Mouse (Mus musculus) limb, embryonic 12.5 days (tissue): ENCODE measurements around the gene Tpst1. TPM values are rescaled to one million over a fixed set of nuclear protein-coding genes. Genes with fewer than 3 reads are reported as not detected.
"Not testable (repeated sequence)": the region's sequence is repeated elsewhere in the genome, so short reads cannot be mapped to it uniquely, and the experiment has no call there.

Experiments
- ATAC-seq: fragments of 200-750 bp; cut with Nextera tagmentation; 2 replicates; pipeline ENCODE4 v1.8.0; 2017; ENCODE audit warnings: low read depth, moderate TSS enrichment; ENCODE audit not compliant: insufficient number of reproducible peaks, insufficient read depth, low FRiP score, low TSS enrichment
- H3K27ac ChIP-seq: fragments of 300-500 bp; sonication (generic); 2 replicates; pipeline ENCODE4 v1.5.1; 2016; ENCODE audit warnings: mild to moderate bottlenecking, moderate library complexity
- H3K27me3 ChIP-seq: fragments of 300-500 bp; sonication (generic); 2 replicates; pipeline ENCODE4 v1.6.1; 2016; ENCODE audit warnings: mild to moderate bottlenecking, moderate library complexity
- H3K36me3 ChIP-seq: fragments of 300-500 bp; sonication (generic); 2 replicates; pipeline ENCODE4 v1.6.1; 2016; ENCODE audit warnings: mild to moderate bottlenecking, moderate library complexity
- H3K4me1 ChIP-seq: fragments of 300-500 bp; sonication (generic); replicated peaks from 2 replicates; pipeline ENCODE4 v1.6.1; 2016
- H3K4me2 ChIP-seq: fragments of 300-500 bp; sonication (generic); 2 replicates; pipeline ENCODE4 v1.6.1; 2016; ENCODE audit warnings: mild to moderate bottlenecking, moderate library complexity
- H3K4me3 ChIP-seq: fragments of 300-500 bp; sonication (generic); replicated peaks from 2 replicates; pipeline ENCODE4 v1.5.1; 2016; ENCODE audit warnings: mild to moderate bottlenecking
- H3K9ac ChIP-seq: fragments of 300-500 bp; sonication (generic); replicated peaks from 2 replicates; pipeline ENCODE4 v1.6.1; 2016; ENCODE audit warnings: mild to moderate bottlenecking, moderate library complexity
- H3K9me3 ChIP-seq: fragments of 300-500 bp; sonication (generic); 2 replicates; pipeline ENCODE4 v1.6.1; 2016; ENCODE audit warnings: mild to moderate bottlenecking, moderate library complexity
- WGBS: fragments of 180-500 bp; shearing (Covaris S2); methylation state at CpG from one replicate; pipeline ENCODE4 v1.1.7; 2016; 5-methylcytosine and 5-hydroxymethylcytosine counted together
- polyA plus RNA-seq: library from polyadenylated mRNA; unstranded; fragments of >200 nt; fragmentation: Nextera tagmentation; extraction: Ambion mirVana; gene quantifications from 2 replicates; pipeline ENCODE4 v1.2.1, GENCODE M21; 2016

The Tpst1 gene
- polyA plus RNA-seq: 83.5 and 85.3 TPM in 2 replicates

DNA sequence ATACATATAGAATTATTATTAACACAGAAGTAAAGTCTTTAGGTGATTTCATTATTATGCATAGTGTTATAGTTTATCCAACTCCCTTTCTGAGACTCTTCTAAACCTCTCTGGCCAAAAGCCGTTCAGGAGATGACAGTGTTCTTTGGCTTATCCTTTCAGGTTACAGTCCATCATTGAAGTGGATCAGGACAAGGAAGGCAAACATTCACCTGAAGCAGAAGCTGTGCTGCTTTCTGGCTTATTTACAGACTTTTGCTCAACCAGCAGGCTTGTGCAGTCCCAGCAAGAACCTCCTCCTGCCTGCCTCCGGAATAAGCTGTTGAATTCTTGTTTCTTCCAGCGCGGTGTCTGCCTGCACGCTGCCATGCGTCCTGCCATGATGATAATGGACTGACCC lies at the start of gene Tpst1:
Gene Tpst1, plus strand, starts transcription at position 301 of the 400 bp plus-strand sequence.
- Histone ChIP-seq H3K36me3 (no peaks in the 10 kb centered on the region), H3K27ac (no peak within 1 kb of the TSS), H3K27me3 (no peaks in the 10 kb centered on the region), H3K9me3 (no peaks in the 10 kb centered on the region; the same call in 1 of the 2 replicates), H3K4me1 (no peaks in the 10 kb centered on the region), H3K4me3 (no peak within 1 kb of the TSS), H3K9ac (no peak within 1 kb of the TSS), H3K4me2 (no peak within 1 kb of the TSS)
- WGBS: 91% methylated on average over 6 of the region's 6 CpGs
- no peak for ATAC-seq

DNA sequence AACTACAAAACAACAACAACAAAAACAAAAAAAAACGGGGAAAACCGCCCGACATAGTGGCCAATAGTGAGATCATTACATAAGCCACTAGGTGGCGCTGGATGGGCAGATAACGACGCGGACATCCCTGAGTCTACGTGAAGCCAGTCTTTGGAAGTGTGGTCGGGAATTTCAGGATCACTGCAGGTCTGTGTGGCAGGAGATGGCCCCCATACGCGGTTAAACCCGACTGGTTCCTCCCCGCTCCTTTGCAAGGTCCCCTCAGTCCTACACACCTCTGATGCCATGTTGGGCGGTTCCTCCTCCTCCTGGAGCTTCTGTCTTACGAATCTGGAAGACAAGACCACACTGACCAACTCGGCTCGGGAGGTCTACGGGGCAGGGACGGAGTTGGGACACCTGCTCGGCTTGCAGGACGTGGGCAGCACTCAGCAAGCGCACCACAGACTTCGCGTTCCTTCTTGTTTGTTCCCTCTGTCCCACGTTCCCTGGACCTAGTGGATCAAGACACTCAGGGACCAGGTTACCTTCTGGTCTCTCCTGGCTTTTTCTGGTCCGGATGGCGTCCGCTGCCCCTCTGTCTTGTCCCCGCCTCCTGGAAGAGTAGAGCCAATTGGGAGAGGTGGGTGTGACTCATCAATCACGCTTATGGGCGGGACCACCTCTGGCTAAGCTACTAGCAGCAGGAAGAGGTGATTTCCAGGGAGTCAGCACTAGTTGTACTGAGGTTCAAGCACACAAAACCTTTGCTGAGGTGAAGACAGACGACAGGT lies 49.2 kb upstream of the Tpst1 start:
- Histone ChIP-seq H3K4me3 (peak overlapping the region; percentile 49), H3K9me3 (no peaks in the 10 kb centered on the region), H3K4me1 (peaks cover 14% of the 10 kb centered on the region; the same call in 1 of the 2 replicates), H3K27me3 (peaks cover 4% of the 10 kb centered on the region; the same call in 1 of the 2 replicates), H3K27ac (peak overlapping the region; percentile 69), H3K4me2 (peak overlapping the region; percentile 73), H3K36me3 (no peaks in the 10 kb centered on the region), H3K9ac (peak overlapping the region; percentile 61)
- ATAC-seq: peak; percentile 81
- WGBS: under 1% methylated on average over 32 of the region's 32 CpGs

DNA sequence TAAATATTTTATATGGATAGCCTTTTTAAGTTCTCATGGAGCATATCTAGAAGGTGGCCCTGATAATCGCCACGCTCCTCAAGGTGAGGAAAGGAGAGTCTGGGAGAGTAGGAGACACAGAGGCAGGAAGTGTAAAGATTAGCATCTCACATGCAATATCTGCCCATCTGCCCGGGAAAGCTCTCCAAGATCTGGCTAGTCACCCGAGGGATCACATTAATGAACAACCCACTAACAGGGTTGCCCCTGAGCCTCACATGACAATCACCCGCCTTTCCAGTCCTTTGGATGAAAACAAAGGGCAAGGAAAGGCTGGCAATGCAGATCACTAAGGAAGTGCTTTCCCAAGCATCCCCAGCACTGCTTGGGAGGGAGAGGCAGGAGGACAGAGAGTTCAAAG lies 46.0 kb upstream of the Tpst1 start:
- ATAC-seq: no peak
- Histone ChIP-seq H3K36me3 (no peaks in the 10 kb centered on the region), H3K4me3 (no peak overlapping the region), H3K4me2 (no peak overlapping the region), H3K27ac (no peak overlapping the region), H3K9ac (no peak overlapping the region), H3K4me1 (peaks cover 10% of the 10 kb centered on the region; the same call in 1 of the 2 replicates), H3K27me3 (peaks cover 4% of the 10 kb centered on the region; the same call in 1 of the 2 replicates), H3K9me3 (no peaks in the 10 kb centered on the region)
- WGBS: 82% methylated on average over 5 of the region's 5 CpGs

DNA sequence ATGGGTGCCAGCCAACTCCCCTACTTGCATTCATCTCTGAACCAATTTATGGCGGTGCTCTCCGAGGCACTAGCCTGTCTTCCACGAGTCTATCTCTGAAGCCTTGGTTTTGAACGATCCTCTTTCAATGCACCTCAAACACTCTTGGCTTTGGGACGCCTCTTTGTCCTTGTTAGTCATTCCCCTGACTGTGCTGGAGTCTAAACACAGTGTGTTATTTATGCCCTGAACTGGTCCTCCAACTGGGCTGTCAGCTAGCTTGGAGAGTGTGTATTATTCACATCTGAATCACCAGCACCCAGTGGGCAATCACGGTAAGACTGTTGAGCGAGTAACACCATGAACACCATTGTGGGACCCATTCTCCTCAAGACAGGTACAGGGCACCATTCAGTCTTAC lies 45.4 kb upstream of the Tpst1 start:
- Histone ChIP-seq H3K9me3 (no peaks in the 10 kb centered on the region), H3K27ac (no peak overlapping the region), H3K4me1 (peaks cover 10% of the 10 kb centered on the region; the same call in 1 of the 2 replicates), H3K36me3 (peaks cover 3% of the 10 kb centered on the region; the same call in 1 of the 2 replicates), H3K4me2 (no peak overlapping the region), H3K27me3 (peaks cover 4% of the 10 kb centered on the region; the same call in 1 of the 2 replicates), H3K9ac (no peak overlapping the region), H3K4me3 (no peak overlapping the region)
- WGBS: 80% methylated on average over 7 of the region's 7 CpGs
- ATAC-seq: no peak

DNA sequence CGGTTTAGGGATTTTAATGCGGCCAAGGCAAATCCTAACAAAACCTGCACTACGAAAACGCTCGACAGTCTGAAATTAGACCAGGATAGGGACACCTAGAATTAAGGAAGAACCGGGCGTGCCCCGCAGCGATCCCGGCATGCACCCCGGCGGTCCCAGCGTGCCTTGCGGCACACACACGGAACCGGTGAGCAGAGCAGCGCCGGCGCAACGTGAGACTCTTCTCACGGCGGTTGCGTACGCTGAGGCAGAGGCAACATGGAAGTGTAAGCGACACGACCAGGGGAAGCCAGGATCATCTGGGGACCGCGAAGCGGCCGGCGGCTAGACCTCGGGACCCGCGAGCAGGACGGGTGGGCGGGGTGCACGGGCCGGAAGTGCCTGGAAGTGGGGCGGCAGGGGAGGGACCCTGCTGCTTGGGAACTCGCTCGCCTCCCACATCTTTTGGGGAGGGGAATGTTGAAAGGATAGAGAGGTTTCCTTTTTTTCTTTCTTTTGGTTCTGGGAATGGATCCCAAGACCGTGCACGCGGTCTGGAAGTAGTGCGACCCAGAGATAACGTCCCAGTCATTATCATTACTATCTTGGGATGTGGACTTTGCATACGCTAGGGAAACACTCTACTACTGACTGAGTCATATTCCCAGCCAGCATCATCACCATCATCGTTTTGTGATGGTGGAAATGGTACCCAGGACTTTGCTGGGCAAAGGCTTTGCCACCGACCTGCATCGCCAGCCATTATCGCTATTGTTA lies 43.8 kb upstream of the Tpst1 start, which contains the start of the genes Asl and Crcp:
Gene Asl, minus strand, starts transcription at position 106 of the 756 bp plus-strand sequence.
Gene Crcp, plus strand, starts transcription at position 149 of the 756 bp plus-strand sequence.
- H3K27me3 ChIP-seq: peaks cover 4% of the 10 kb centered on the region; the same call in 1 of the 2 replicates
- H3K9ac ChIP-seq: peak within 1 kb of the TSS; percentile 77
- H3K4me3 ChIP-seq: peak within 1 kb of the TSS; percentile 73
- 2% methylated on average over 51 of the region's 51 CpGs for whole genome bisulfite sequencing
- peaks cover 9% of the 10 kb centered on the region; the same call in 1 of the 2 replicates for H3K4me1 ChIP-seq
- ATAC-seq: peak; percentile 58
- peak within 1 kb of the TSS; percentile 96 for H3K27ac ChIP-seq
- H3K36me3 ChIP-seq: peaks cover 3% of the 10 kb centered on the region; the same call in 1 of the 2 replicates
- peak within 1 kb of the TSS; percentile 74 for H3K4me2 ChIP-seq
- no peaks in the 10 kb centered on the region for H3K9me3 ChIP-seq

DNA sequence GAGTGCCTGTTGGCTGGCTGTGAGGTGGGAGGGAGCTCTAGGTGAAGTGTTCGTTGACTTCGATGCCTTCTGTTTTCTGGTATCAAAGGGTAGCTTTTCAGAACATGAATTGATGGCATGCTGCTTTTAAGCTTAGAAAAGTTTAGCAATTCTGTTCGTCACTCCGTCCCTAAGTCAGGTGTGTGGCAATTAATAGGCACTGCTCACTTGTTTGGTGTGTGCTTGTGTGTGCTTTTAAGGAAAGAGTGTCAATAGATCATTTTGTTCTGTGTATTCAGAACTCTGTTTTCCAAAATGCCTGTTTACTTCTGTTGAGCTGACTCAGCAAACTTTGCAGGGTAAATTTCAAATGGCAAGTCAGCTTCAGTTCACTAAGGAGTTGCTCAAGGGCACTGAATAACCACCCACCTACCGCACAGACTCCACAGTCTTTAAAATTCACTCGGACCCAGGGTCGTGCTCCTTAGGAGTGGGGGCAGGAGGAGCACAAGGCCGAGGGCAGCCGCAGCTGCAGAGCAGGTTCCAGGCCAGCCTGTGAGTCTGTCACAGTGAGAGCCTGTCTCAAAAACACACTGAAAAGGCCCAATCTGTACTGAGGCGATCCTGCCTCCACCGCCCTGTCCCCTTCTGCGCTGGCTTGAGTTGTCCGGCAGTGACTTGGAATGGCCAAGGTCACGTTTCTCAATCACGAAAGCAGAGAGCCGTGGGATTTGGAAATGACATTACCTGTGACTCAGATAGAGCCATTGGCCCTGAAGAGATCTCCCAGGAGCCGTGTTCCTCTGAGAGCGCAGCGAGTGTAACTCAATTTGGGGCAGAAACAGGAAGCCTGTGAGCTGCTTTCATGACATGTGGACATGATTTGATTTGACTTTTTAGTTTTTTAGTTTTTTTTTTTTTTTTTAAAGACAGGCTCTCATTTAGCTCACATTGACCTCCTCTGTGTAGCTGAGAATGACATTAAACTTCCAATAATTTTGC lies 41.4 kb upstream of the Tpst1 start:
- H3K9ac ChIP-seq: no peak overlapping the region
- H3K4me2 ChIP-seq: no peak overlapping the region
- ATAC-seq: no peak
- H3K9me3 ChIP-seq: no peaks in the 10 kb centered on the region
- H3K4me1 ChIP-seq: peaks cover 7% of the 10 kb centered on the region; the same call in 1 of the 2 replicates
- H3K27me3 ChIP-seq: peaks cover 4% of the 10 kb centered on the region; the same call in 1 of the 2 replicates
- WGBS: 91% methylated on average over 19 of the region's 19 CpGs
- no peak overlapping the region for H3K27ac ChIP-seq
- peaks cover 21% of the 10 kb centered on the region for H3K36me3 ChIP-seq
- H3K4me3 ChIP-seq: no peak overlapping the region

DNA sequence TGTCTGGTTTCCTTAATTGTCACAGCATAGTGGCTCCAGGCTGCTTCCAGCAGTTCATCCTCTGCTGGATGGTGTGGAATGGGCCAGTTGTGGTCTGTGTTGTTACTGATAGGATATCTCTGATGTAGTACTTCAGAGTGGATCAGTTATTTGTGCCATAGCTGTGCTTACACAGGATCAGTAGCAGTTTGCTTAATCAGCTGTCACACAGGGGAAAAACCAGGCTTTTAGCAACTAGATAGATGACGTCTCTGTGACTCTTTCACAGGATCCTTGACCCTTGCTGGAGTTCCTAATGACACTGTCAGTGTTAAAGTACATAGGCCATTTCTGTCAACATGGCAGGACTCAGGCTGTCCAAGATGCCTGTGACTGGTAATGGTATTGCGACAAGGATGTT lies 39.3 kb upstream of the Tpst1 start:
- peaks cover 34% of the 10 kb centered on the region for H3K36me3 ChIP-seq
- WGBS: 78% methylated on average over 2 of the region's 2 CpGs
- no peaks in the 10 kb centered on the region for H3K27me3 ChIP-seq
- no peak for ATAC-seq
- no peak overlapping the region for H3K4me2 ChIP-seq
- H3K4me1 ChIP-seq: peaks cover 7% of the 10 kb centered on the region; the same call in 1 of the 2 replicates
- H3K4me3 ChIP-seq: no peak overlapping the region
- no peaks in the 10 kb centered on the region for H3K9me3 ChIP-seq
- H3K9ac ChIP-seq: no peak overlapping the region
- H3K27ac ChIP-seq: no peak overlapping the region

DNA sequence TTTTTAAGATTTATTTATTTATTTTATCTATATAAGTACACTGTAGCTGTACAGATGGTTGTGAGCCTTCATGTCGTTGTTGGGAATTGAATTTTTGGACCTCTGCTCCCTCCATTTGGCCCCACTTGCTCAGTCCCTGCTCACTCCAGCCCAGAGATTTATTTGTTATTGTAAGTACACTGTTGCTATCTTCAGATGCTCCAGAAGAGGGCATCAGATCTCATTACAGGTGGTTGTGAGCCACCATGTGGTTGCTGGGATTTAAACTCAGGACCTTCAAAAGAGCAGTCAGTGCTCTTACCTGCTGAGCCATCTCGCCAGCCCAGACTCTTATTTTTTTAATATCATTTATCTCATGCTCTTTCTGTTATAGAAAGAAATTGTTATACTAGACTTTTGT lies 36.8 kb upstream of the Tpst1 start:
- not testable (repeated sequence) for H3K4me2 ChIP-seq, H3K27ac ChIP-seq, H3K9ac ChIP-seq, H3K4me1 ChIP-seq, H3K9me3 ChIP-seq, H3K4me3 ChIP-seq, ATAC-seq, H3K27me3 ChIP-seq
- 68% methylated on average over 2 of the region's 2 CpGs for WGBS
- peaks cover 55% of the 10 kb centered on the region for H3K36me3 ChIP-seq

DNA sequence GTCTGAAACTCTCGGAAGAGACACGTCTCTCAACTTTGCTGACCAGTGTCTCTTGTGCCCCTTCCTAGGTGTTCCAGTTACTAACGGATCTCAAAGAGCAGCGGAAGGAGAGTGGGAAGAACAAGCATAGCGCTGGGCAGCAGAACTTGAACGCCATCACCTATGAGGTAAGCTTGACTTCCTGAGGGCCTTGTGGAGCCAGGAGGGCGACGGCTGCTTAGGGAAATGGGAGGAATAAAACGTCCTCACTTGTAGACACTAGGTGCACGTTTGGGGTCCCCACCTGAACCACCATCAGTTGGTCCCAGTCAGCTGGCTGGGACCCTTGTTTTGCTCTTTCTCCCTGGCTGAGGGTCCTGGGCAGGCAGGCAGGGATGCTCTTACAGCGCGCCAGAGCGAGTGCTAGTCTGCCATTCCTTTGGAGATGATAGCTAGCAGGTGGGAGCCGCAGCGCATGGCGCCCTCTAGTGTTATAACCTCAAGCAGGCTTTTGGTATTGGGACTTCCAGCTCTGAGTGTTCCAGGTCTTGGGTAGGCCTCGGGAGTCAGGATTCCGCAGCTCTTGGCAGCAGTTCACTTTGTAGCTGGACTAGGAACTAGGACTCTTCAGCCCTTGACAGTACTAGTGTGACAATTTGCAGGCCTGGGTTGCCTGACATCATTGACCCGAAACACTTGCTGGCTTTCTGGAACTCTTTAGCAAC lies 35.2 kb upstream of the Tpst1 start:
- Histone ChIP-seq H3K9me3 (no peaks in the 10 kb centered on the region), H3K4me1 (no peaks in the 10 kb centered on the region), H3K9ac (no peak overlapping the region), H3K4me3 (no peak overlapping the region), H3K27ac (no peak overlapping the region), H3K4me2 (no peak overlapping the region), H3K27me3 (no peaks in the 10 kb centered on the region), H3K36me3 (peaks cover 68% of the 10 kb centered on the region)
- ATAC-seq: no peak
- WGBS: 66% methylated on average over 19 of the region's 19 CpGs

DNA sequence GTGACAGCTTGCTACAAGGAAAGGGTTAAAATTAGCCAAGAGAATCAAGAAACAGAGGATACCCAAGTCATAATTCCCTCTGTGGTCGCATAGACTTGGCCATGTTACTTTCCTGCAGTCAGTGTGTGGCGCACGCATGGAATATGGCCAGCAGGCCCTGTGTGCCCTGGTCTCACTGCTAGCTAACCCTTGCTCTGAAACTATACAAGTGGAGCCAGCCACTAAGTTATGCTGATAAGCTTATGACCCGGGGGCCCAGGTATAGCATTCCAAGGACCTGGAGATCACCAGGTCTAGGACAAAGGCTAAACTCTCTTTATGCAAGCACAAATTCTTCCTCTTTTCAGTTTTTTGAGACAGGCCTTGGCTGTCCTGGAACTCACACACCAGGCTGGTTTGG lies 32.3 kb upstream of the Tpst1 start:
- Histone ChIP-seq H3K27me3 (no peaks in the 10 kb centered on the region), H3K36me3 (peaks cover 85% of the 10 kb centered on the region), H3K27ac (no peak overlapping the region), H3K4me1 (no peaks in the 10 kb centered on the region), H3K4me3 (no peak overlapping the region), H3K9me3 (no peaks in the 10 kb centered on the region), H3K4me2 (no peak overlapping the region), H3K9ac (no peak overlapping the region)
- WGBS: 93% methylated on average over 4 of the region's 4 CpGs
- ATAC-seq: no peak
